Mouse (Mus musculus) gastrocnemius, adult 8-10 months (tissue): ENCODE data around the gene Macrod2. TPM values are rescaled to one million over a fixed set of nuclear protein-coding genes. Genes with fewer than 3 reads are reported as not detected.
"Not testable (repeated sequence)": the region's sequence is repeated elsewhere in the genome, so short reads cannot be mapped to it uniquely, and the experiment has no call there.

Experiments
- DNase-seq, 2 experiments: peaks; one replicate each; pipeline ENCODE4 v3.0.0; 2022; ENCODE audit warnings: low spot score in 2 of 2
- total RNA-seq, 4 experiments: library from RNA; stranded (reverse); gene quantifications; 2 replicates each; pipeline ENCODE4 v1.2.4; 2022

Macrod2 gene
- total RNA-seq, 4 experiments from 2014 or later: 16.2 to 21.8 (median 19.1) TPM

- DNase-seq: no peak
Measured at GRCm38 (mm10) chr2:140698585-140698984, 303.5 kb downstream of the Macrod2 start.

- DNase-seq: no peak
Measured at GRCm38 (mm10) chr2:140703377-140703776, 308.3 kb downstream of the Macrod2 start.

GRCm38 (mm10) chr2:140704146-140704545 lies 309.0 kb downstream of the Macrod2 start:
- no peak for DNase-seq

DNA sequence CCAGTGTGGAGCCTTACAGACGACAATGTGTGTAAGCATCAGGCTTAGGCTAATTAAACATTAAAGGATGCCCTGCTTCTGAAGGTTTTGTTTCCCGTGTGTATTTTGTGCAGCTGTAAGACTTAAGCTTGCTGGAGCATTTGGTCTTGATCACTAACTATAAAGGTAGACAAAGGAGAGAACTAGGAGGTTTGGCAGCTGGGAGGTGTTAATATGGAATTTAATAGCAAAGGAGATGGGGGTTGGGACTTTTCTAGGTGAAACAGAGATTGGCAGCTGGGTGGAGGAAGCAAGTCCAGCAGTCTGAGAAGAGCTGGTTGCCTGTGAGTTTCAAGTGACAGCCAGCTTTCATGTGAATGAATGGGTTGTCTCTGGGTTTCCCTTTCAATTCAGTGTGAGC lies 310.2 kb downstream of the Macrod2 start:
- no peak for DNase-seq

DNA sequence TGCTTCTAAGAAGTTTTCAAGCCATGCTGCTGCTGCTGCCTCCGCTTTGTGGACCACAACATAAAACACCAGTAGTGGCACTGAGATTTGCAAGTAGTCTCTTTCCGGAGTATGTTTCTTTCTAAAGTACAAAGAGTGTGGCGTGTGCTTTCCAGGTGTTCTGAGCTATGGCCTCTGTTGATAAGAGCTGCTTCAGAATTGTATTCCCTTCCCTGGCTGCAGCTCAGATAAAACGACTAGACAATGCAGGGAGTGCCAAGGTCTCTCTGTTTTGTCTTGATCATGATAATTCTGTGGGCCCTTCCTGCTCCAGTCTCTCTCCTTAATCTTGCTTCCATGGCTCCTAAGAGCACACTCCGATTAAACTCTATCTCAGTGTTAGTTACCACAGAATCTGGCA lies 312.4 kb downstream of the Macrod2 start:
- DNase-seq: no peak

GRCm38 (mm10) chr2:140715822-140716221 lies 320.7 kb downstream of the Macrod2 start:
- DNase-seq: no peak

DNA sequence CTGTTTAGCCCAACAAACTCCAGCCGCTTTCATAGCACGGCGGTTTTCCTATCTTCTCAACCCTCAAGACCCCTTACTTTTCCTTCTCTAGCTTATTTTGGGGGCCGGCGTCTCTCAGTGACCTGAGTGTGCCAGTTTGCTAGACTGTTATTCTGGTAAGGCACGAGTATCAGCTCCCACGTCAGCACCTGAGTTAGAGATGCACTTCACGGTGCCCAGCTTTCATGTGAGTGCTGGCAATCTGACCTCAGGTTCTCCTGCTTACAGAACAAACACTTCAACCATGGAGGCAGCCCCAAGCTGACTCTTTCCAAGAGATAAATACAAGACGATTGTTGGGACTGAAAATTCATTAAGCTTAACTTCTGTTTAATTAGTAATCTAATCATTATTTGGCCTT lies 322.3 kb downstream of the Macrod2 start:
- no peak for DNase-seq

DNA sequence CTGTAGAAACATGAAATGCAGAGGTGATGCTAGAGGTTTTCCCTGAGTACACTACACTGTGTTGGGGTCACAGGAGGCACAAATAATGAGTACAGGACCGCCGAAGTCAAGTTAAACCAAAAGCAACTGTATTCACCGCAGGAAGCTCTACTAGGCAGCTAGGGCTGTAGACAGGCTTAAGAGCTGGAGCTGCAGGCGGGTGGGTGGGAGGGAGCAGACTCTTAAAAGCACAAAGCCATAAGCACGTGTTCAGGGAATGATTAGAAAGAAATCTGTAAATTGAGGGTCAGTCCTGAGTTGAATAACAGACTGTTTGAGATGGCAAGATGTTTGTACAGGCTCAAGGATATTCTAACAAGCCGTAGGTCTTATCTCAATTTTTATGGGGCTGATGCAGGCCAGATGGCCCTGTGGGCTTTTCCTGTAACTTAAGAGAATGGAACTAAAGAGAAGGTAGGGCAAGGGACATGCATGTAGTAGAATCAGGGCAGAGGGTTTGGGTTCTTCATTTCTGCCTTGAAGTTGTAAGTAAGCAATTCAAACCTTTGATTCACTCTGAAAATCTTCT lies 337.6 kb downstream of the Macrod2 start:
- no peak for DNase-seq

DNA sequence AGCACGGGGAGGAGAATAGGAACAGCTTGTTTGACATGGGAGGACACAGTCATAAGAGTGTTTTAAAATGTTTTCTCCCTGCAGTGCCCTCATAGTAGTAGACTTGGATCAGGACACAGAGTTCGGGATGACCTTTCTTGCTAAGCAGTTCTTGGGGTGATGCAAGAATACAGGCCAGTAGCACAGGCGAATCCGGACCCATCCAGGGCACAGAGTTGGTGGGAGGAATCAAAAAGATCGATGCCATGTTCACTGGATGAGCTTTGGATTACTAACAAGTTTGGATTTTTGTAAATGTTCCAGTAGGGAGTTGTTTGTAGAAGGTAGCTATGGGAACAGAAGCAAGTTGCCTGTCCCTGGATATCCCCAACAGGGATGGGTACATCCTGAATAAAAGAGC lies 345.4 kb downstream of the Macrod2 start:
- DNase-seq: no peak

DNA sequence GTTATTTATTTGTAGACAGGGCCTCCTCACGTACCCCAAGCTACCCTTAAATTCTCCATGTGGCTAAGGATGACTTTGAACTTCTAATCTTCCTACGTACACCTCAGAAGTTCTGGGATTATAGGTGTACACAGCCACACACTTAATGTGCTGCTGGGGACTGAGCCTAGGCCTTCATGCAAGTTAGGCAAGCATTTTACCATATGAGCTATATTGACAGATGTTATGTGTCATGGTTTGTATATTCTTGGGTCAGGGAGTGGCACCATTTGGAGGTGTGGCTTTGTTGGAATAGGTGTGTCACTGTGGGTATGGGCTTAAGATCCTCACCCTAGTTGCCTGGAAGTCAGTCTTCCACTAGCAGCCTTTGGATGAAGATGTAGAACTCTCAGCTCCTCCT lies 347.8 kb downstream of the Macrod2 start:
- not testable (repeated sequence) for DNase-seq

DNA sequence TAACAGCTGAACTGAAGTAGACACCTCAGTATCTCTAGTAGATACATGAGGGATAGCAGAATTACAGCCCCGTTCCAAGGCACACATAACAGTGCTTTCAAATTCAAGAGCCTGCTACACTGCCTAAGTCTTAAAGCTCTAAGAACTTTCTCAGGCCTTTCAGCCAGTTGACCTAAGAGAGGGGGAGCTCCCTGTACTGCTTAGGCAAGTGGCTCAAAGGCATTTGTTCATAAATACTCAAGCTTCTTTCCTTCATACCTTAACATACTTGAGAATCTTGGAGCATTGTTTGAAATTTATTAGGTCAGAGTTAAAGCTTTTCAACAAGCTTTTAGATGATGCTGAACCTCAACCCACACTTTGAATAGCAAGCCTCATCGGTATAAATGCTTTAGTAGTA lies 363.8 kb downstream of the Macrod2 start:
- no peak for DNase-seq

- DNase-seq: no peak
Measured at GRCm38 (mm10) chr2:140759732-140760131, 364.6 kb downstream of the Macrod2 start.

- no peak for DNase-seq
Measured at GRCm38 (mm10) chr2:140760137-140760536, 365.0 kb downstream of the Macrod2 start.

GRCm38 (mm10) chr2:140763076-140763891 lies 368.2 kb downstream of the Macrod2 start:
- no peak for DNase-seq

- DNase-seq: no peak
Measured at GRCm38 (mm10) chr2:140769473-140769872, 374.4 kb downstream of the Macrod2 start.

DNA sequence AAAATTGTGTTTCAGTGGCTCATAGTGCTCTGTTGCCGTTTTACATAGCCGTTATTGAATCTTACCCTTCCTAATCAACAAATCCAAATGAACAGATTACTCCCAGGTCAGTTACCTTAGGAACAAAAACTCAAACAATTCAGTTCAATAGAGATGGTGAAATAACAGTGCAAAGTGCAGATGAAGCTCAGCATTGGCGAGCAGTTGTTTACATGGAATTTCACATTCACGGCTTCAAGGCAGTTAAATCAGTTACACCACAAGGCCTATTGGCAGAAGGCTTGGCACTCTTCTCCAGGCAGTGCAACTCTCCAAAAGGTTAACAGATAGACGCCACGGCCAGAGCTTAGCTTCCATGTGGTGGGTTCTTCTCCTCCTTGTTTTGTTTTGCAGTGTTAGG lies 377.7 kb downstream of the Macrod2 start:
- no peak for DNase-seq

DNA sequence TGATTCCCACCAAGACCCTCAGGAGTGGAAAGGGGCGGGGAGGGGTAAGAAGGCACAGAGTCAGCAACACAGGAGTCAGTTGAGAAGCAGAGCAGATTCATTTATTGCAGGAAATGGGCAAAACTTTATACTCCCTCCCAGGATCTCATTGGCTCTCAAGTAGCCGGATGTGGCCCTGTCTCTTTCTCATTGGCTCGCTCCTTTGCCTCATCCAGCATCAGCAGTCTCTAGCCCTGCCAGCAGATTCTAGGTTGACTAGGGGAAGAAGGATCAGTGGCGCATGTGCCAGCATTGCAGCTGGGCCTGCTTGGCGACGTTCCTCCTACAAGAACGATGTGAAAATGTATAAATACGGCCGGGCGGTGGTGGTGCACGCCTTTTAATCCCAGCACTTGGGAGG lies 378.3 kb downstream of the Macrod2 start:
- DNase-seq: no peak

- DNase-seq: no peak
Measured at GRCm38 (mm10) chr2:140774808-140775370, 379.8 kb downstream of the Macrod2 start.

- no peak for DNase-seq
Measured at GRCm38 (mm10) chr2:140775448-140776101, 380.5 kb downstream of the Macrod2 start.

- no peak for DNase-seq
Measured at GRCm38 (mm10) chr2:140778212-140778611, 383.1 kb downstream of the Macrod2 start.

DNA sequence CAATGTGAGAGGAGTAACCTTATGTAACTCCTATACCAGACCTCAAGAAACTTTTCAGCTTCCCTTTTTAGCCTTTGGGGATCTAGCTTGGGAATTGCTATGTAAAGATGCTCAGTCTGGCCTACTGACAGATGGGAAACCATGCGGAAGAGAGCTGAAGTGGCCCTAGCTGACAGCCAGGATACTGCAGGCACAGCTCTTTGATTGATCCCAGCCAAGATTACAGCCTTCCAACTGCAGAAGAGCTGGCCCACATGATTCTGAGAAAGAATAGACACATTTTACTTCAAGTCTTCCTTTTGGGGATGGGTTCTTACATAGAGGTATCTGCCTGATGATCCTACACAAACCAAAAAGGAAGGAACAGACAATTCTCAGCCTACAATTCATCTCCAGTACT lies 387.9 kb downstream of the Macrod2 start:
- DNase-seq: no peak

DNA sequence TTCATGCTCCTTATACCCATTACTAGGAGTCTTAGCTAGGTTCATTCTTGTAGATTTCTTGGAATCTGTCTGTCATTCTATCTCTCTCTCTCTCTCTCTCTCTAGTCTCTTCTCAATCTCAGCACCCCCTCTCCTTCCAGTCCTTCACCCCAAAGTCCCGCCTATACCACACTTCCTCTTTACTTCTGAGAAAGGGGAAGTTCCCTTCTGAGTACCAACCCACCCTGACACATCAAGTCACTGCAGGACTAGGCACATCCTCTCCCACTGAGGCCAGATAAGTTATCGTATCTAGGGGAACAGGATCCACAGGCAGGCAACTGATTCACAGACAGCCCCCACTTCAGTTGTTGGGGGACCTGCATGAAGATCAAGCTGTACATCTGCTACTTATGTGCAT lies 389.5 kb downstream of the Macrod2 start:
- no peak for DNase-seq
